Mouse (Mus musculus): ENCODE measurements around the gene Paqr5. TPM values are rescaled to one million over a fixed set of nuclear protein-coding genes. Genes with fewer than 3 reads are reported as not detected.

Paqr5 gene
- polyA plus RNA-seq, 1 experiment from 2014 or later: 1.1 TPM

- WGBS: 87% methylated on average over 6 of the region's 6 CpGs
- no peaks in the 10 kb centered on the region for H3K9me3 ChIP-seq (replicated peaks)
- H3K36me3 ChIP-seq: no peaks in the 10 kb centered on the region
- H3K27me3 ChIP-seq (ENCODE audit: low read depth, poor library complexity, severe bottlenecking): no peaks in the 10 kb centered on the region
- no peak for DNase-seq (ENCODE audit: low spot score)
- peak overlapping the region; percentile 19; the same call in 1 of the 2 replicates for H3K27ac ChIP-seq
- peaks cover 23% of the 10 kb centered on the region for H3K4me1 ChIP-seq
- H3K4me3 ChIP-seq: no peak overlapping the region
Observed at GRCm38 (mm10) chr9:61999653-62000420, 26.8 kb downstream of the Paqr5 start.

- Histone ChIP-seq H3K4me1 (peaks cover 16% of the 10 kb centered on the region), H3K4me3 (no peak overlapping the region), H3K27me3 (ENCODE audit: low read depth, poor library complexity, severe bottlenecking) (no peaks in the 10 kb centered on the region), H3K36me3 (no peaks in the 10 kb centered on the region), H3K9me3 (replicated peaks) (no peaks in the 10 kb centered on the region), H3K27ac (no peak overlapping the region)
- no peak for DNase-seq (ENCODE audit: low spot score)
- WGBS: 86% methylated on average over 6 of the region's 6 CpGs
Observed at GRCm38 (mm10) chr9:61997860-61998259, 28.8 kb downstream of the Paqr5 start.

GRCm38 (mm10) chr9:61991158-61991557 is 35.5 kb downstream of the Paqr5 start:
- no peak overlapping the region for H3K4me3 ChIP-seq
- H3K27ac ChIP-seq: no peak overlapping the region
- WGBS: 73% methylated on average over 4 of the region's 4 CpGs
- H3K36me3 ChIP-seq: no peaks in the 10 kb centered on the region
- no peak for DNase-seq (ENCODE audit: low spot score)
- no peaks in the 10 kb centered on the region for H3K4me1 ChIP-seq
- H3K27me3 ChIP-seq (ENCODE audit: low read depth, poor library complexity, severe bottlenecking): no peaks in the 10 kb centered on the region
- no peaks in the 10 kb centered on the region for H3K9me3 ChIP-seq (replicated peaks)

- DNase-seq (ENCODE audit: low spot score): no peak
- no peaks in the 10 kb centered on the region for H3K27me3 ChIP-seq (ENCODE audit: low read depth, poor library complexity, severe bottlenecking)
- no peaks in the 10 kb centered on the region for H3K9me3 ChIP-seq (replicated peaks)
- WGBS: 45% methylated on average over 3 of the region's 3 CpGs
- no peak overlapping the region for H3K27ac ChIP-seq
- no peaks in the 10 kb centered on the region for H3K4me1 ChIP-seq
- H3K4me3 ChIP-seq: no peak overlapping the region
- H3K36me3 ChIP-seq: no peaks in the 10 kb centered on the region
Observed at GRCm38 (mm10) chr9:61990738-61991137, 35.9 kb downstream of the Paqr5 start.

GRCm38 (mm10) chr9:61986055-61986454 is 40.6 kb downstream of the Paqr5 start:
- no peak for DNase-seq (ENCODE audit: low spot score)
- H3K36me3 ChIP-seq: no peaks in the 10 kb centered on the region
- no peak overlapping the region for H3K27ac ChIP-seq
- H3K27me3 ChIP-seq (ENCODE audit: low read depth, poor library complexity, severe bottlenecking): no peaks in the 10 kb centered on the region
- H3K4me1 ChIP-seq: peaks cover 14% of the 10 kb centered on the region
- 92% methylated on average over 7 of the region's 7 CpGs for WGBS
- no peaks in the 10 kb centered on the region for H3K9me3 ChIP-seq (replicated peaks)
- H3K4me3 ChIP-seq: no peak overlapping the region

- 53% methylated on average over 11 of the region's 11 CpGs for WGBS
- H3K27ac ChIP-seq: no peak overlapping the region
- H3K9me3 ChIP-seq (replicated peaks): no peaks in the 10 kb centered on the region
- DNase-seq (ENCODE audit: low spot score): peak; percentile 55
- no peaks in the 10 kb centered on the region for H3K27me3 ChIP-seq (ENCODE audit: low read depth, poor library complexity, severe bottlenecking)
- no peaks in the 10 kb centered on the region for H3K36me3 ChIP-seq
- no peak overlapping the region for H3K4me3 ChIP-seq
- peaks cover 15% of the 10 kb centered on the region for H3K4me1 ChIP-seq
Observed at GRCm38 (mm10) chr9:61985183-61985863, 41.3 kb downstream of the Paqr5 start.

GRCm38 (mm10) chr9:61982940-61983620 is 43.6 kb downstream of the Paqr5 start:
- Histone ChIP-seq H3K36me3 (no peaks in the 10 kb centered on the region), H3K27ac (no peak overlapping the region), H3K4me1 (peaks cover 15% of the 10 kb centered on the region), H3K9me3 (replicated peaks) (no peaks in the 10 kb centered on the region), H3K4me3 (no peak overlapping the region), H3K27me3 (ENCODE audit: low read depth, poor library complexity, severe bottlenecking) (no peaks in the 10 kb centered on the region)
- WGBS: 88% methylated on average over 7 of the region's 7 CpGs
- no peak for DNase-seq (ENCODE audit: low spot score)

GRCm38 (mm10) chr9:61981876-61982275 is 44.8 kb downstream of the Paqr5 start:
- no peaks in the 10 kb centered on the region for H3K27me3 ChIP-seq (ENCODE audit: low read depth, poor library complexity, severe bottlenecking)
- WGBS: 83% methylated on average over 5 of the region's 5 CpGs
- no peak for DNase-seq (ENCODE audit: low spot score)
- no peaks in the 10 kb centered on the region for H3K36me3 ChIP-seq
- no peaks in the 10 kb centered on the region for H3K9me3 ChIP-seq (replicated peaks)
- peaks cover 15% of the 10 kb centered on the region for H3K4me1 ChIP-seq
- no peak overlapping the region for H3K27ac ChIP-seq
- H3K4me3 ChIP-seq: no peak overlapping the region

GRCm38 (mm10) chr9:61979983-61980382 is 46.7 kb downstream of the Paqr5 start:
- H3K36me3 ChIP-seq: no peaks in the 10 kb centered on the region
- H3K27ac ChIP-seq: no peak overlapping the region
- WGBS: 87% methylated on average over 2 of the region's 2 CpGs
- no peaks in the 10 kb centered on the region for H3K9me3 ChIP-seq (replicated peaks)
- no peak overlapping the region for H3K4me3 ChIP-seq
- H3K4me1 ChIP-seq: peaks cover 15% of the 10 kb centered on the region
- no peaks in the 10 kb centered on the region for H3K27me3 ChIP-seq (ENCODE audit: low read depth, poor library complexity, severe bottlenecking)
- no peak for DNase-seq (ENCODE audit: low spot score)

- 91% methylated on average over 13 of the region's 13 CpGs for WGBS
- no peaks in the 10 kb centered on the region for H3K36me3 ChIP-seq
- H3K4me3 ChIP-seq: no peak overlapping the region
- no peak overlapping the region for H3K27ac ChIP-seq
- no peaks in the 10 kb centered on the region for H3K27me3 ChIP-seq (ENCODE audit: low read depth, poor library complexity, severe bottlenecking)
- H3K9me3 ChIP-seq (replicated peaks): no peaks in the 10 kb centered on the region
- H3K4me1 ChIP-seq: peaks cover 10% of the 10 kb centered on the region; the same call in 1 of the 2 replicates
- DNase-seq (ENCODE audit: low spot score): no peak
Observed at GRCm38 (mm10) chr9:61977258-61977945, 49.3 kb downstream of the Paqr5 start.

- no peaks in the 10 kb centered on the region for H3K36me3 ChIP-seq
- DNase-seq (ENCODE audit: low spot score): no peak
- 59% methylated on average over 9 of the region's 9 CpGs for WGBS
- H3K27ac ChIP-seq: no peak overlapping the region
- H3K4me1 ChIP-seq: peaks cover 8% of the 10 kb centered on the region; the same call in 1 of the 2 replicates
- H3K9me3 ChIP-seq (replicated peaks): no peaks in the 10 kb centered on the region
- no peak overlapping the region for H3K4me3 ChIP-seq
- H3K27me3 ChIP-seq (ENCODE audit: low read depth, poor library complexity, severe bottlenecking): no peaks in the 10 kb centered on the region
Observed at GRCm38 (mm10) chr9:61972031-61972430, 54.6 kb downstream of the Paqr5 start.

GRCm38 (mm10) chr9:61971045-61971444 is 55.6 kb downstream of the Paqr5 start:
- H3K27ac ChIP-seq: no peak overlapping the region; the same call in 1 of the 2 replicates
- no peak overlapping the region for H3K4me3 ChIP-seq
- no peaks in the 10 kb centered on the region for H3K27me3 ChIP-seq (ENCODE audit: low read depth, poor library complexity, severe bottlenecking)
- 68% methylated on average over 3 of the region's 3 CpGs for WGBS
- no peaks in the 10 kb centered on the region for H3K9me3 ChIP-seq (replicated peaks)
- H3K36me3 ChIP-seq: no peaks in the 10 kb centered on the region
- no peak for DNase-seq (ENCODE audit: low spot score)
- peaks cover 8% of the 10 kb centered on the region; the same call in 1 of the 2 replicates for H3K4me1 ChIP-seq

Measured in limb, embryonic 10.5 days (tissue).